In the genomic region with DNA sequence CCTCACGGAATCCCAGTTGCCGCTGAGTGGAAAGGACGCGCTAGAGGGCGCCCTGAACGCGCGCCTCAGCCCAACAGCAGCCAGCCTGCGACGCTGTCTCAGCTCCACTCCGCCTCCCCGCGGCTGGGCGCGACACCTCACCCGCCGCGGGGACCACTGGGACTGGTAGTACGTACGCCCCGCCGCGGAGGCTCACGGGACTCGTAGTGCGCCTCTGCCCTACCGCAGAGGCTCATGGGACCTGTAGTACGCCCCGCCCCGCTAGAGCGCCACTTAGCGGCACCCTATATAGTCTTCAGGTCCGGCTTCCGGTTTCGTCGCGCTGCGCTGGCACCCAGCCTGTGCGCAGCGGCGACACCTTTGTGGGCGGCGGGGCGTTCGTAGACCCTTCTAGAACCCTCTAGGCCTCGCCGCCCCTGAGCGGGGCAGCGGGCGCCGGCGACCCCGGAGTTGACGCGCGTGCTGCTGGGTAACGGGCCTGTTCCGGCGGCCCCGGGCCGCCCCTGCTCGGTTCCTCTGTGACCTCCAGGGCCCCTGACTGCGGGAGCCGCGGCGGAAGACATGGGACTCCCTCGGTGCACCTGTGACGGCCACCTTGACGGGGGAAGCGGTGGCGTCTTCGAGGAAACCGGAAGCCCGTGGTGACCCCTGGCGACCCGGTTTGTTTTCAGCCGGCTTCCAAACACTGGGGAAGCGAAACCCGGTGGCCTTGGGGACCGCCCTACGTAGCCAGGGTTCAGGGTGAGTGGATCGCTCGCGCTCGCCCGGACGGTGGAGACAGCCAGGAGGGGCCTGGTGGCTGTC, we compare ENCODE assay signal across 8 mouse cellular contexts. TPM values are rescaled to one million over a fixed set of nuclear protein-coding genes. Genes with fewer than 3 reads are reported as not detected.
A peak's percentile ranks its signal among the peaks of the same experiment; 100 is the strongest.
DNase-seq lines count a peak whose midpoint lies in the region; ATAC-seq lines count a peak whose summit lies in the region.

A gene (plus strand): TSS at position 282 of the 804 bp plus-strand sequence.

- H3K27ac ChIP-seq in hindbrain, embryonic 14.5 days, result peak within 1 kb of the TSS; percentile 97

- ATAC-seq in hindbrain, embryonic 14.5 days (ENCODE audit: low FRiP score), result peak; percentile 98

- H3K4me3 ChIP-seq in hindbrain, embryonic 14.5 days (replicated peaks; ENCODE audit: low read length), result peak within 1 kb of the TSS; percentile 75

- WGBS in hindbrain, embryonic 14.5 days, result under 1% methylated on average over 81 of the region's 87 CpGs

- peak; percentile 97 for DNase-seq in R1 (ENCODE audit: low read depth, low spot score)
- peak; percentile 98 to 100 for DNase-seq in cerebellum, postnatal 25 days
- peak; percentile 98 for DNase-seq in frontal cortex, postnatal 25 days (ENCODE audit: low spot score in 2 of 2)
- DNase-seq in hindbrain, embryonic 14.5 days (ENCODE audit: low spot score), result peak; percentile 99
- peak; percentile 98 for DNase-seq in layer of hippocampus, postnatal 36 days
- peak; percentile 99 for DNase-seq in lung, postnatal 36 days
- peak; percentile 99 for DNase-seq in retina, postnatal 1 day
- peak; percentile 94 to 97 for DNase-seq in urinary bladder, adult 18-20 months (ENCODE audit: low spot score in 2 of 2)

- H3K9ac ChIP-seq in hindbrain, embryonic 14.5 days, result peak within 1 kb of the TSS; percentile 89

- H3K4me1 ChIP-seq in hindbrain, embryonic 14.5 days (replicated peaks; ENCODE audit: control insufficient read depth, insufficient read depth, low read length), result peaks cover 26% of the 10 kb centered on the region

- peak within 1 kb of the TSS; percentile 74 for H3K4me2 ChIP-seq in hindbrain, embryonic 14.5 days (replicated peaks)

- no peaks in the 10 kb centered on the region for H3K27me3 ChIP-seq in hindbrain, embryonic 14.5 days (ENCODE audit: control insufficient read depth, insufficient read depth, low read length)

- no peaks in the 10 kb centered on the region for H3K36me3 ChIP-seq in hindbrain, embryonic 14.5 days (replicated peaks; ENCODE audit: control insufficient read depth, insufficient read depth)

- no peaks in the 10 kb centered on the region for H3K9me3 ChIP-seq in hindbrain, embryonic 14.5 days (ENCODE audit: control insufficient read depth, low read length)

RNA-seq across cellular contexts. Expression of the gene that starts here (rescaled TPM):
- 81.6 and 89.4 TPM in 2 replicates for polyA plus RNA-seq in hindbrain, embryonic 14.5 days (2014; fragmentation: Nextera tagmentation; extraction: Ambion mirVana)
- 10 to 100 TPM; 82.5 to 88.3 TPM for total RNA-seq in layer of hippocampus, postnatal 36 days (2021)

Comparison
In these comparisons a context has a peak if more than half of its experiments do, and no peak if none do; other contexts are left out.
1. Peak in every context shown above with its lines: DNase-seq, ATAC-seq, H3K4me3 ChIP-seq and H3K27ac ChIP-seq.